Mouse (Mus musculus) 3134 (cell line): ENCODE data around the gene Rab21.

Experiments
- DNase-seq: peaks from one replicate; pipeline ENCODE4 v3.0.0-alpha.2; 2011; ENCODE audit warnings: low spot score; ENCODE audit not compliant: insufficient read length; ENCODE audit errors: extremely low read depth

The Rab21 gene

DNA sequence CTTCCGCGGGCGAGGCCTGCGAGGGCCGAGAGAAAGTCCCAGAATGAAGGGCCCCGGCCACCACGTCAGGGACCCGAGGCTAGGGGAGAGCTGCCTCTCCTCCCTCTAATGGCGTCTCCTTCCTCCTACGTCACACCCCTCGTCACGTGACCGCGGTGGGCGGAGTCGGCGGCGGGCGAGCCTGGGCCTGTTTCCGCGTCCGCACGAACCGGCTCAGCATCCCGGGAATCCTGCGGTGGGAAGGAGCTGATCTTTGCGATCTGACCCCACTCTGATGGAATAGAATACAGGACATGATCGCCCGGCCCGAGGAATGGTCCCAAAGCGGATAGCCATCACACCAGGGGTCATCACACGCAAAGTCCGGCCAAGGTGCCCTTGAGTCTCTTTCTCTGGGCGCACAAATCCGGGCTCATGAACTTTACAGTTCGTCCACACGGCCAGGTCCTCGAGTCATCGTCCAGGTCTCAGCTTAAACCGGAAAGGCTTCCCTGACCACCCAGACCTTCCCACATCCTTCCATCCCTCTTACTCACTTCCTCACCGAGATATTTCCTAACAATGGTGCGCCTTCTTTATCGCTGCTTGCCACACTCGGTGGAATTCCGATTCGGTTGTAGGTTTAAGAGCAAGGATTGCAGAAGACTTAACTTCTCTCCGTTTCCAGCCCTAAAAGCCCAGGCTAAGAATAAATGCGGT, at the start of gene Rab21:
TSS of gene Rab21 (minus strand) at position 122 of the 699 bp plus-strand sequence.
- DNase-seq = peak; percentile 96

DNA sequence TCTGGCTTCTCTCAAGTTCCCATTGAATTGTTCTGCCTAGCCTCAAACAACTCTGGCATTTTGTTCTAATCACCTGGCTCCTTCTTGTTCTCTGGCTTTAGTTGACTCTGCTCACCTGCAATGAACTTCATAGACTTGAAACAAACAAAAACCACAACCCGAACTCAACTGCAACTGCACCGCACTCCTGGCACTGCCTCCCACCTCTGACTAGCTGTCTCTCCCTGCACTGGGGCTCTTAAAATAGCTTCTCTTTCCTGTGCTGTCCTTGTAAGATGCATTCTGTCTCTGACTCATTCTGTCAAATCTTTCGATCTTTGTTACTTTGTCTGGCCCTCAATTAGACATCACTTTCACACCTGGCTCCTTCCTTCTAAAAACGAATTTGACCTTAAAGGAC, 47.8 kb upstream of the Rab21 start:
- DNase-seq = peak; percentile 53

- no peak for DNase-seq
Measured at GRCm38 (mm10) chr10:115362623-115362964, 47.2 kb upstream of the Rab21 start.

DNA sequence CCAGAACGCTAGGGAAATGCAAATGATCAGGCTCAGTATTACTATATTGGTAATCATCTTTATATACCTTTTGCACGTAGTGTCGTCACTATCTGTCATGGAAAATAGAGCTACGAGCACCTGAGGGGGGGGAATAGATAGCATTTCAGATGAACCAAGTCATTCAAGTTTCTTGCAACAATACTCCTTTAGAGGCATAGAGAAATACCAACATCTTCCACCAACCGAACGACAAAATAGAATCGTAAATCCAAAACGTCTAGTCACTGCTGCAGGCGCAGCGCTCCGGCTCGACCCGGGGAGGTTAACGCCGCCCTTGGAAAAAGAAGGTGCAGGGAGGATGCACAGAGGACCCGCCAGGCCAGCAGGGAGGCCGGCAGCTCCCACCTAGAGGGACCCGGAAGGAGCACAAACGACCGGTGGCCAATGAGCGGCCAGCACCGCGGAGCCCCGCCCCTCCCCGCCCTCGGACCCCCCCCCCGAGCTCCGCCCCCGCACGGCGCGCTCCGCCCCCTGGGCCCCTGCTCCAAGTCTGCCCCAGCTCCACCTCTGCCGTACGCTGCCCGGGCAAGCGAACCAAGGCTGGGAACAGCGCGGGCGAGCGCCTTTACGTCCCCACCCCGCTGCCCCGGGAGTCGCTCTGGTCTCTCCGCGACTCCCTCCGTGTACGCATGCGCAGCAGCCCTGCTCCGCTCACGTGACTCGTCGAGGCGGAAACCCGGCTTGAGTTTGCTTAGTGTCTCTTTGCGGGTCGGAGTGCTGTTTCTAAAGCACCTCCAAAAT, 46.6 kb upstream of the Rab21 start, which contains the start of gene Tmem19:
TSS of gene Tmem19 (minus strand) at position 662 of the 783 bp plus-strand sequence.
- peak; percentile 98 for DNase-seq

- DNase-seq = no peak
Measured at GRCm38 (mm10) chr10:115359066-115359465, 43.7 kb upstream of the Rab21 start.

DNA sequence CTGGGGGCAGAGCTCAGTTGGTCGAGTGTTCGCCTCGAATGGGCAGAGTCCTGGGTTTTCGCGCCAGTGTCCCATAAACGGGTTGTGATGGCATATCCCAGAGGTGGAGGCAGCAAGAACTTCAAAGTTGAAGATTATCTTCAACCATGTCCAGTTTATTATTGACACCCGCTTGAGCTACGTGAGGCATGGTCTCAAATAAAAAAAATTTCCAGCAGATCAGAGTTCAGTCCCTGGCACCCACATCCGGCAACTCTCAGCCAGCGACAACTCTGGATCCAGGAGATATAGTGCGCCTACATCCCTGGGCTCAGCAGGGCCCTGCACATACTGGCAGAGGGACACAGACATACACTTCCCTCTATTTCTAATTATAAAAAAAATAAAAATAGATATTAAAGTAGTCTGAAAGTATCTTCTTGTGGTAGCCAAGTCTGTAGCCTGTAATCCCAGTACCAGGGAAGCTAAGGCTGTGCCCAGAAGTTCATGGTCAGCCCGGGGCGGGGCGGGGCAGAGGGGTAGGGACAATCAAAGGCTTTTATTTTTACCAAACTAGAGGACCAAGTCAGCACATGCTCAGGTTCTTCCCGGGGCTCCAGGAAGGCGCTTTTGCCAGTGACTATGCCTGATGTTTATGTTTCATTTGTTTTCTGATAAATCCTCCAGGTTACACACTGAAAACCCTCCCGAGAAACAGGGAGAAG, 43.0 kb upstream of the Rab21 start:
- DNase-seq = no peak

DNA sequence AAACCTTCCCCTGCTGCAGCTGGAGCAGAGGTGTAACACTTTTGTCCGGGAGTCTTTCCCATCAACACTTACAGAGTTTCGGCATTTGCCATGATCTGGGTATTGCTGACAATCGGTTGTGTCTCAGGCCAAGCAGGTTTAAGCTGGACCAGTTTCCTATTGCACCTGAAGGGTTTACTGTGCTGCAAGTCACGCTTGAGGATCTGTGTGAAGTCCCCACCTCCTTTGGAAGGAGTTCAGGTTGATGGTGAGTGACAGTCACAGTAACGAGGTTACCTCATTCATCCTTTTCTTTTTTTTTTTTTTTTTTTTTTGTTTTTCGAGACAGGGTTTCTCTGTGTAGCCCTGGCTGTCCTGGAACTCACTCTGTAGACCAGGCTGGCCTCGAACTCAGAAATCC, 40.7 kb upstream of the Rab21 start:
- DNase-seq = no peak

GRCm38 (mm10) chr10:115355016-115355415, 39.6 kb upstream of the Rab21 start:
- DNase-seq = no peak

GRCm38 (mm10) chr10:115354553-115354952, 39.2 kb upstream of the Rab21 start:
- peak; percentile 27 for DNase-seq

DNA sequence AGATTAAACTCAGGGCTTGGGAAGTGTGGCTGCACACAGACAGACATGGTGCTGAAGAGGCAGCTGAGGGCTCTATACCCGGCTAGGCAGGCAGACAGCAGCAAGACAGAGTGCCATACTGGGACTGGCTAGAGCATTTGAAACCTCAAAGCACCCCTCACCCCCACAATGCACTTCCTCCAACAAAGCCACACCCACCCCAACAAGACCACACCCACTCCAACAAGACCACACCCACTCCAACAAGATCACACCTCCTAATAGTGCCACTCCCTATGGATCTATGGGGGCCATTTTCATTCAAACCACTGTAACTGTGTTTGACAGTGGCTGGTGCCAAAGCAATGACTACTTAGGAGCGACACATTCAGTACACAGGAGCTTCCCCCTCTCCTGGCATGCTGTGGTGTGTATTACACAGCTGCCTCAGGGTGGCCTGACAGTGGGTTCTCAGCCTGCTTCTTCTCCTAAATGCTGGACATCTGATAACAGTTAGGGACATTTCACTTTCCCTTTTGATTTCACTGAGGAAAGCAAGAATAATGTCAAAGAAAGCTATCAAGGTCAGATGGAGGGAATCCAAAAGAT, 35.5 kb upstream of the Rab21 start:
- no peak for DNase-seq

DNA sequence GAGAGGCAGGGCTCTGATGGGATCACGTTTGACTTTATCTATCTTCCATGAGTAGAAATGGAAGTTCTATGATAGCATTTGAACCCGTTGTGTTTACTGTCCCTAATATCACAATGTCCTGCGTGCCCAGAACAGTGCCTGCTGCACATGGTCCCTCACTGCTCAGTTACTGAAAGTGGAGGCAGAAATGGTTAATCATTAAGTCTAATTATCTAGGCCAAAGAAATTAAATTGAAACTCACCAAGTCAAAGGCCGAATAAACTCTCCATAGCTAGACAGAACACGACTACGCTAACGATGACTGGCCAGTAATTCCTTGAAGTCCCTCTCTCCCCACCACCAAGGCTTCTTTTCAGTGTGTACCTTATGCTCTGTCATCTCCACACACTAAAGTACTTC, 34.1 kb upstream of the Rab21 start:
- DNase-seq = no peak

GRCm38 (mm10) chr10:115349029-115349428, 33.6 kb upstream of the Rab21 start:
- DNase-seq = no peak

GRCm38 (mm10) chr10:115348131-115348530, 32.7 kb upstream of the Rab21 start:
- DNase-seq = no peak

GRCm38 (mm10) chr10:115346444-115346843, 31.1 kb upstream of the Rab21 start:
- DNase-seq = no peak

DNA sequence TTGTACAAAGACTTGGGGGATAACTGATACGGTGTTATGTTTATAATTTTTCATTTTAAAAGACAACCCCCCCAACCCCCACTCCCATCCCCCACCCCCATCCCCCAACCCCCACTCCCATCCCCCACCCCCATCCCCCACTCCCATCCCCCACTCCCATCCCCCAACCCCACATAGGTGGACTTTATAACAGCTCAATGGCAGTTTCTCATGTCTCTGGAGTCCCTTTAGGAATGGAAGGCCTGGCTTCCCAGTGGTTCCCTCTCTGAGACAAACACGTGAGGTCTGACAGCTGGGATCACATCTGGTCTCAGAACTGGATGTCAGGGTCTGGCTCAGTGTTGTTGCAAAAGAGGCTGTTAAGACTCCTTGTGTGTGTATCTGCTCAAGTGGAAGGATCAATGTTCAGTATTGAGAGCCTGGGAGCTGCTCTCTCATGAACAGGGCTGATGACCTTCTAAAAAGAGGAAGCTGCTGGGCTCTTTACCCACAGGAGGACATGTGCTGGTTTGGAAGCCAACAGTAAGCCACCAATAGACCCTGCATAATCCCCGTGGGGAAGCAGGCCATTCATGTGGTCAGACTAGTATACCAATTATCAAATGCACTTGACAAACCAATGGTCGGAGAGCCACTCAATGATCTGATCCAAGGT, 27.5 kb upstream of the Rab21 start:
- DNase-seq = no peak

GRCm38 (mm10) chr10:115339820-115340328, 24.5 kb upstream of the Rab21 start:
- no peak for DNase-seq

DNA sequence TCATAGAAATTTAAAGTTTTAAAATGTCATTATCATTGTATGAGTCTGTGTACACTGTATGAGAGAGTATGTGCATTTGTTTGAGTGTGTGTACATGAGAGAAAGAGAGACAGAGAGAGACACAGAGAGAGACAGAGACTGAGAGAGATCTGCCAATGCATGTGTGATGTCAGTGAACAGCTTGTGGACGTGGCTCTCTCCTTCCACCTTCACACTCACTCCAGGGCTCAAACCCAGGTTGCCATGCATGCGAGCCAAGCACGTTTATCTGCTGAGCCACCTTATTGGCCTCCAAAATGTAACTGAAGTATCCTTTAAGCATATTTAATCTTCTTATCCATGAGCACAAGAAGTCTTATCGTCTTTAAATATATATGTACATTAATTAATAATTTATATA, 21.5 kb upstream of the Rab21 start:
- no peak for DNase-seq

DNA sequence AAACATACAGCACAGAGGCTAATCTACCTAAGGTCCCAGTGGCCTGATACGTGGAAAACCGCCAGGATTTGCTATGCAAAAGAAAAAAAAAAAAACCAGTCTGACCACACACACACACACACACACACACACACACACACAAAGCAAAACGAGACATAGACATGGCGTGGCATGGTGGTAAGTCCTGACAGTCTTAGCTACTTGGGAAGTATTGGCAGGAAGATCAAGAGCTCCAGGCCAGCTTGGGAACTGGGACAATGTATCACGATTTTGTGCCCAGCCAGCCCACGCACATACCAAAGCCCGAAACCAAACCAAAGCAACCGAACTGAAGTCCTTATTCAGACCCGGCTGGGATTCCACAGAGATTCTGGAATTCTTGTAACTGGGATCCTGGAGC, 18.1 kb upstream of the Rab21 start:
- DNase-seq = no peak

DNA sequence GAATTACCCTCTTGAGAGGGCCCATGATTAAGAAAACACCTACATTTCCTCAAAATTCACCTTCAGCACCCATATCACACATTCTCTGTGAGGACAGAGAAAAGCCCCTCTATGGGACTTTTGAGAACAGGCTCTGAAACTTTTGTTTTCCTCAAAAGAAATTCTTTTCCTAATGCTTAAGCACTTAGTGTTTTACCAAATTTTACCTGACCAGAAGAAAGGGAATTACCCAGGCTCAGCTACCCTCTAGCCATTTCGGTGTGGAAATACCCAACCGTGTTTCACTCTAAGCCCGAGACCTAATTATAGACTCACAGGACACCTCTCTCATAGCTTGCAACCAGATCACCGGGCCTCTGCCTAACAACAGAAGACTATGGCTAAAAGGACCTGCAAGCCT, 17.6 kb upstream of the Rab21 start:
- no peak for DNase-seq

- peak; percentile 75 for DNase-seq
Measured at GRCm38 (mm10) chr10:115332420-115332952, 17.1 kb upstream of the Rab21 start.
